In genomic region chr11:97959300-97959680, GRCm38 (mm10) we compare ENCODE assay signal across 16 mouse cellular contexts. TPM values are rescaled to one million over a fixed set of nuclear protein-coding genes. Genes with fewer than 3 reads are reported as not detected.
DNase-seq lines count a peak whose midpoint lies in the region; ATAC-seq and TF ChIP-seq lines count a peak whose summit lies in the region.
"Had no signal": no experiment of that assay in that cellular context is flagged by ENCODE, and none has a peak within 500 bp of the region (broad histone marks: within the 10 kb centered on the region; RNA-seq: fewer than 3 reads in every experiment).

No protein-coding gene starts in this region.

- H3K9ac ChIP-seq in hindbrain, embryonic 16.5 days (ENCODE audit: low read depth, low read length) = peak overlapping the region; percentile 41; the same call in 1 of the 2 replicates
- H3K9ac ChIP-seq in intestine, embryonic 16.5 days (ENCODE audit: low read depth, low read length) = no peak overlapping the region
- H3K9ac ChIP-seq: embryonic facial prominence, embryonic 12.5 days; heart, embryonic 15.5 days; limb, embryonic 13.5 days had no signal

- DNase-seq in kidney, postnatal 10 days = peak; percentile 39
- no peak for DNase-seq in kidney, adult 11 months
- DNase-seq in testis, postnatal 10 days (ENCODE audit: low spot score) = no peak
- no peak for DNase-seq in yolk sac, embryonic 10.5 days (ENCODE audit: low spot score)
- DNase-seq: adrenal gland, postnatal 10 days; cerebellum, postnatal 36 days; kidney, postnatal 25 days; right cerebral cortex, postnatal 4 days had no signal

- no peak overlapping the region for H3K27ac ChIP-seq in testis, adult 2 months (ENCODE audit: control insufficient read depth, insufficient read depth, low read depth, low read length)
- H3K27ac ChIP-seq in hindbrain, embryonic 16.5 days (ENCODE audit: low read depth, low read length) = peak overlapping the region; percentile 42
- no peak overlapping the region for H3K27ac ChIP-seq in intestine, embryonic 16.5 days (ENCODE audit: low read length)
- H3K27ac ChIP-seq: embryonic facial prominence, embryonic 12.5 days; heart, embryonic 15.5 days; limb, embryonic 13.5 days; macrophage had no signal

- no peaks in the 10 kb centered on the region for H3K9me3 ChIP-seq in hindbrain, embryonic 16.5 days (ENCODE audit: control insufficient read depth, low read length)
- no peaks in the 10 kb centered on the region for H3K9me3 ChIP-seq in intestine, embryonic 16.5 days (ENCODE audit: control insufficient read depth, low read length)
- H3K9me3 ChIP-seq: embryonic facial prominence, embryonic 12.5 days; heart, embryonic 15.5 days; limb, embryonic 13.5 days had no signal

- WGBS in hindbrain, embryonic 16.5 days = 36% methylated on average over 5 of the region's 5 CpGs
- 64% methylated on average over 5 of the region's 5 CpGs for WGBS in intestine, embryonic 16.5 days

- no peaks in the 10 kb centered on the region for H3K27me3 ChIP-seq in testis, adult 2 months (ENCODE audit: control insufficient read depth, insufficient read depth, low read length)
- H3K27me3 ChIP-seq in hindbrain, embryonic 16.5 days (replicated peaks; ENCODE audit: control insufficient read depth, insufficient read depth, low read length) = no peaks in the 10 kb centered on the region
- H3K27me3 ChIP-seq in intestine, embryonic 16.5 days (replicated peaks; ENCODE audit: control insufficient read depth, insufficient read depth, low read length) = no peaks in the 10 kb centered on the region
- H3K27me3 ChIP-seq: embryonic facial prominence, embryonic 12.5 days; heart, embryonic 15.5 days; limb, embryonic 13.5 days; Patski had no signal

- ATAC-seq in hindbrain, embryonic 16.5 days = peak; percentile 55; the same call in 1 of the 2 replicates
- no peak for ATAC-seq in intestine, embryonic 16.5 days
- ATAC-seq: Patski had no signal

- no peak for TF ChIP-seq CTCF in testis, adult 2 months (IDR thresholded peaks at IDR 0.05; ENCODE audit: control insufficient read depth, insufficient read depth, insufficient replicate concordance, low read depth, low read length)

- TF ChIP-seq POLR2A in testis, adult 2 months (IDR thresholded peaks at IDR 0.05; ENCODE audit: control insufficient read depth, low read depth, low read length) = peak; percentile 38; the same call in 1 of the 2 replicates

- peak overlapping the region; percentile 54 for H3K4me3 ChIP-seq in testis, adult 2 months (ENCODE audit: control insufficient read depth, low read depth, low read length)
- no peak overlapping the region for H3K4me3 ChIP-seq in hindbrain, embryonic 16.5 days (ENCODE audit: low read length)
- no peak overlapping the region for H3K4me3 ChIP-seq in intestine, embryonic 16.5 days (ENCODE audit: low read length)
- H3K4me3 ChIP-seq: embryonic facial prominence, embryonic 12.5 days; heart, embryonic 15.5 days; limb, embryonic 13.5 days had no signal

- no peak overlapping the region for H3K4me2 ChIP-seq in hindbrain, embryonic 16.5 days (ENCODE audit: low read length)
- no peak overlapping the region for H3K4me2 ChIP-seq in intestine, embryonic 16.5 days (ENCODE audit: low read depth, low read length)
- H3K4me2 ChIP-seq: embryonic facial prominence, embryonic 12.5 days; heart, embryonic 15.5 days; limb, embryonic 13.5 days had no signal

- no peaks in the 10 kb centered on the region for H3K36me3 ChIP-seq in testis, adult 2 months (ENCODE audit: control insufficient read depth, insufficient read depth, low read length)
- H3K36me3 ChIP-seq in hindbrain, embryonic 16.5 days (ENCODE audit: control insufficient read depth, insufficient read depth, low read length) = no peaks in the 10 kb centered on the region
- no peaks in the 10 kb centered on the region for H3K36me3 ChIP-seq in intestine, embryonic 16.5 days (ENCODE audit: control insufficient read depth, insufficient read depth, low read length)
- H3K36me3 ChIP-seq: embryonic facial prominence, embryonic 12.5 days; heart, embryonic 15.5 days; limb, embryonic 13.5 days had no signal

- H3K4me1 ChIP-seq in testis, adult 2 months (ENCODE audit: control insufficient read depth, insufficient read depth, low read length) = peaks cover 7% of the 10 kb centered on the region
- peaks cover 16% of the 10 kb centered on the region for H3K4me1 ChIP-seq in hindbrain, embryonic 16.5 days (ENCODE audit: control insufficient read depth, insufficient read depth, low read depth, low read length)
- no peaks in the 10 kb centered on the region for H3K4me1 ChIP-seq in intestine, embryonic 16.5 days (ENCODE audit: control insufficient read depth, insufficient read depth, low read length)
- H3K4me1 ChIP-seq: embryonic facial prominence, embryonic 12.5 days; limb, embryonic 13.5 days had no signal

RNA-seq across cellular contexts. Expression of gene Plxdc1, which starts 27.0 kb away (rescaled TPM):
- polyA plus RNA-seq in testis, adult 2 months (2012; rRNA removed) = 64.4 and 70.5 TPM in 2 replicates
- polyA plus RNA-seq in hindbrain, embryonic 16.5 days (2015; fragmentation: Nextera tagmentation; extraction: Ambion mirVana) = 2.1 and 2.8 TPM in 2 replicates
- 0.34 and 0.65 TPM in 2 replicates for polyA plus RNA-seq in intestine, embryonic 16.5 days (2015; fragmentation: Nextera tagmentation; extraction: Ambion mirVana)

RNA-seq across cellular contexts. Expression of gene Arl5c, which starts 36.7 kb away (rescaled TPM):
- 0.20 and 0.44 TPM in 2 replicates for polyA plus RNA-seq in testis, adult 2 months (2012; rRNA removed)
- 7.3 and 7.6 TPM in 2 replicates for polyA plus RNA-seq in hindbrain, embryonic 16.5 days (2015; fragmentation: Nextera tagmentation; extraction: Ambion mirVana)
- polyA plus RNA-seq in intestine, embryonic 16.5 days (2015; fragmentation: Nextera tagmentation; extraction: Ambion mirVana) = 9.0 and 9.9 TPM in 2 replicates

Comparison
In these comparisons a context has a peak if more than half of its experiments do, and no peak if none do; other contexts are left out.
1. RNA of gene Plxdc1, which starts 27.0 kb away (polyA plus RNA-seq): 64.4 to 70.5 TPM in testis, adult 2 months; 2.1 to 2.8 TPM in hindbrain, embryonic 16.5 days and 0.34 to 0.65 TPM in intestine, embryonic 16.5 days; every median in the first group is over 10 times any median in the second.